Mouse (Mus musculus) CD8-positive naive resting alpha-beta T cell, adult 2 months (primary cell): ENCODE data around the gene Ctxn1.
A peak's percentile ranks its signal among the peaks of the same experiment; 100 is the strongest.
"Not testable (repeated sequence)": the region's sequence is repeated elsewhere in the genome, so short reads cannot be mapped to it uniquely, and the experiment has no call there.

Experiments used
- DNase-seq, 2 experiments: peaks; one replicate each; pipeline ENCODE4 v3.0.0; 2022; ENCODE audit warnings: low read depth in 2 of 2, low spot score in 2 of 2

Ctxn1 gene

DNA sequence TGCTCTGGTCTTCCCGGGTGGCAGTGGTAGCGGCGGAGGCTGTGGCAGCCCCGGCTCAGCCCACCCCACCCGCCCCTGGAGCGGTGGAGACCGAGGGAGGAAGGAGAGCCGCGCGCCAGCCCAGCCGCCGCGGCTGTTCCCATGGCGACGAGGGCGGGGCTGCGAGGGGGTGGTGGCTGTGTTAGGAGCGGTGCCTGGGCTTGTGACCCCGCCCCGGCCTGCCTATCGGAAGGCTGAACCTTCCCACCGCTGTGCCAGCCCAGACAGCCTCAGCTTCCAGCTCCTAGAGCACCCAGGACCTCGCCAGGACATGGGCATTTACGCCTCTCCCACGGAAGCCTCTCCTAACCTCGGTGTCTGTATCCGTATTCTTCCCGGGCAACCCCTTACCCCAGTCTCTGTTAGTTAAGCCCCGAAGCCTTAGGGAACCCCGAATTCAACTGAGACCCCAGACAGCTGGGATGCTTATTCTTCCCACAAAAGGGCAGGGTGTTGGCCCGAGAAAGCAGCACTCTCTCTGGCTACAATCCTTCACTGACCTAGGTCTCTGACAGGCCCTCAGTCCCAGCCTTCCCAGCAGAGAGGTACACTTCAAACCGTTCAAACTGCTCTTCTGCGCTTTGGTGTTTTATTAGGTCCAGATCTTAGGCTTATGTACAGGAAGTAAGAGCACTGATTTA is at the start of gene Ctxn1:
Gene Ctxn1, minus strand, starts transcription at position 150 of the 680 bp plus-strand sequence.
- DNase-seq = peak; percentile 84 to 90

- no peak for DNase-seq
These were observed 46.8 kb upstream of the Ctxn1 start for GRCm38 (mm10) chr8:4305838-4306237.

DNA sequence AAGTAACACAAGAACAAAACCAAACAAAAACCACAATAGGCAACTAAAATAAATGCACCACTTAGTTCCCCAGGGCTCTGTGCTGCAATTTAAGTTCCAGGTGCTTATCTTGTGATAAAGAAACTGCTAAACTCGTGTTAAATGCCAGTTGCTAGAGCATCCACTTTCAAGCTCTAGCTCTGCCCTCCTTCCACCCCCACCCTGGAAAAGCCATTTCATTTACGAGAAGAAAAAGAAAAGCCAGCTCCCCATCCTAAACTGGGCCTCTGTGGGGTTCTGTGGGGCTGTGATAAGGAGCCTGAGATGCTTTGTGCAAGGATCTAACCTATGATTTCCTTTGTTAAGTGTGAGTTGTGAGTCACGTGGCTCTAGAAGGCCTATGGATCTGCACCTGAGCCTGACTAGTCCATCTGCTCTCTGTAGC is 45.1 kb upstream of the Ctxn1 start:
- DNase-seq = no peak

DNA sequence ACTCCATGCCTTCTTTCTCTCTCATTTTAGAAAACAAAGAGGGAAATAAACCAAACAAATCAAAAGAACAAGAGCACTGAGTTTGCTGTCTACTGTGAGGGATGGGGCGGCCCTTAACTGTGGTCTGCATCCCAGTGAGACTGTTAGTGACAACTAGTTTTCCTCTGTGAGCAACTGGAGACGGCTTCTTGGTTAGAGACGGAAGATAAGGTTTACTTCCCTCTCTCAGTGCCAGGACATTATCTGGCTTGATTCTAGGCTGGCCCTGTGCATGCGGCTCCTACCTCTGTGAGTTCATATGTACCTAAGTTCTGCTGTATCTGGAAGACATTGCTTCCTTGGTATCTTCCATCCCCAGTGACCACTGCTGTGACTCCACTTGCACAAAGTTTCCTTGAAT is 38.7 kb upstream of the Ctxn1 start:
- DNase-seq = no peak

- no peak for DNase-seq
These were observed 33.7 kb upstream of the Ctxn1 start for GRCm38 (mm10) chr8:4292738-4293137.

DNA sequence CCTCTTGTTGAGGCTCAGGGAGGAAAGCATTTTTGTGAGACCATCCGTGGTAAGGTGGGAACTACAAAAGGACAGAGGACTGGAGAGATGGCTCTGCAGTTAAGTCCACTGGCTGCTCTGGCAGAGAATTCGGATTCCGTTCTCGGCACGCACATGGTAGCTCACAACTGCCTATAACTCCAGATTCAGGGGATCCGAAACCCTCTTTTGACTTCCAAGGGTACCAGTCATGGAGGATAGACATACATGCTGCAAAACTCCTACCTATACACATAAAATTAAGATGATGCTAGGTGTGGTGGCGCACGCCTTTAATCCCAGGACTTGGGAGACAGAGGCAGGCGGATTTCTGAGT is 17.0 kb upstream of the Ctxn1 start:
- DNase-seq = no peak

DNA sequence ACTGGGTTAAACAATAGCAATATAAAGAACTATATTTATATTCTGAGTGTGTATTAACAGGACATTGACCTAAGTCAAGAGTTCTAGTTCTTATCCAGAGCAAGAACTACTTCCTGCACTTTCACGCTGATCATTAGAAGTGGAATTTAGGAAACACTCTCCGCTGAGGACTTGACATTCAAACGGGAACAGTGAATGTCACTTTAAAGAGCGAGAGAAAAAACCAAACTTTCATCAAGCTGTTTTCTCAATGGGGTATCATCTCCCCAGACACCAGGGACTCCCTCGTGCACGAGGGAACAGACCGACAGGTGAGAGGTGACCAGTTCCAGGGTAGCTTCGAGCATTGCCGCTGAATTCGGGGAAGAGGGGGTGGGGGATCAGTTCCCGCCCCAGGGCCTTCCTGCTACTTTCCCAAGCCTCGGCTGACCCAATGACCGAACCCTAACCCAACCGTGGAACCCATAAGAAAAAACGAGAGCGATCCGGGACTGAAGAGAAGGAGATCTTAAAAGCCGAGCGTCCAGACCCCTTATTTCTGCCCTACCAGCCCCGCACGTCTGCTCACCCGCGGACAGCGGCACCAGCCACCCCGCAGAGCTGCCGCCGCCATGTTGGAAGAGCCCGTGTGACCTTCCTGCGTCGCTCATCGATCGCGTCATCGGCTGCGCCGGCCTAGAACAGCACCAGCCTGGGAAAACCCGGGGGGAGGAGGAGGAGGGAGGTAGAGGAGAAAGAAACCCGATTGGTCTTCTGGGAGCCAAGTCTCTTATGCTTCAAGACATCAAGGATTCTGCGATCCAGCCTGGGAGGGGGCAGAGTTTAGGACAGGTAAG is 16.4 kb upstream of the Ctxn1 start, which contains the start of gene Timm44:
Gene Timm44, minus strand, starts transcription at position 639 of the 836 bp plus-strand sequence.
- DNase-seq = peak; percentile 84 to 90

- no peak for DNase-seq
These were observed 10.5 kb upstream of the Ctxn1 start for GRCm38 (mm10) chr8:4269609-4270008.

- DNase-seq = peak in 1 of 2 experiments; percentile 23
These were observed 8.6 kb upstream of the Ctxn1 start for GRCm38 (mm10) chr8:4267627-4268026.

DNA sequence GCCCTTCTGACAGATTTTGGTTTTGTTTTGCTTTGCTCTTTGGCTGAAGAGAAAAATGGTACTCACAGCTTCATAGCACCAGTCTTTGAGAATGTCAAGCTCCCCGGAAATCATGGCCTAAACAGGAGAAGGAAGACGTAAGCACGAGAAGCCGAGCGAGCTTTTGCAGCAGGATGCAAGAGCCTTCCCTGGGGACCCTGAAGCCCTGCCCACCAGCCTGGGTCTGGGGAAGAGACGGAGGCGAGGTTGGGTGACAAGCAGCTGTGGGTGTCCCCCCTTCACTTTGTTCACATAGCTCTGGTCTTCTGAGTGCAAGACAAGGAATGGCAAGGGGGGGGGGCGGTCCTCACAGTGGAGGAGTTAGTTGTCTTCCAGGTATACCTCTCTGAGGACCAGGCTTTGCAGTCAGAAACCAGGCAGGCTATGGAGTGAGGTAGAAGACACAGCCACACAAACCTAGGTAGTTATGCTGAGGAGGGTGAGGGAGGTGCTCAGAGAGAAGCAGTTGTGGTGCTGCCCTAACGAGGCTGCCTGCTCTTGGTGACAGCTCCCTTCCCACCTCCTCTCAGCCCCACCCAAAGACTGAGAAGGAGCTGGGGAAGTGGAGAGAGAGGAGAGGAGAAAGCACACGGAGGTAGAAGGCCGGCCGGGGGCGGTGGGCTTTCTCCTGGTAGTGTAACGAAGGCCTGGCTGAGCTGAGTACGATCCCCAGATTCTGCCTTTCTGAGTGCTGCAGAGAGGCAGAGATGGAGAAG is 6.3 kb upstream of the Ctxn1 start:
- no peak for DNase-seq

GRCm38 (mm10) chr8:4263105-4263791 is 4.2 kb upstream of the Ctxn1 start:
- DNase-seq = no peak

- DNase-seq = no peak
These were observed 714 bp upstream of the Ctxn1 start for GRCm38 (mm10) chr8:4259805-4260170.

- DNase-seq = peak in 1 of 2 experiments; percentile 28
These were observed 396 bp downstream of the Ctxn1 start for GRCm38 (mm10) chr8:4258678-4259077.

DNA sequence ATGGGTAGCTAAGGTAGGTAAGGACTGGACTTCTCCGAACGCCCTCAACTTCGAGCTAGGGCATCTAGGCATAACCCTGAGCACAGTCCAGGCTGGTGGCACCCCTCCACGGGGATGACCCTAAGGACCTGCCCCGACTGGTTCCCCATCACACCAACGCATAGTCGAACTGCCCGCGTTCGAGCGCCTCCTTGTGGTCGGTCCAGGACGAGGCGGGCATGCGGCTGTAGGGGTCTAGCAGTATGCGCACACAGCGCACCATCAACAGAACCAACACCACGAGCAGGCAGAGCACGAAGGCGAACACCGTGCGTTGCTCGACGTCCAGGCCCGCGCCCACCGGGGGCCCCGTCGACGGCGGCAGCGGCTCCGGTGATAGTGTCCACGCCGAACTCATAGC is 841 bp downstream of the Ctxn1 start:
- DNase-seq = peak; percentile 77 to 82

- DNase-seq = no peak
These were observed 1.7 kb downstream of the Ctxn1 start for GRCm38 (mm10) chr8:4257350-4257749.

- no peak for DNase-seq
These were observed 2.2 kb downstream of the Ctxn1 start for GRCm38 (mm10) chr8:4256911-4257310.

- DNase-seq = not testable (repeated sequence)
These were observed 3.6 kb downstream of the Ctxn1 start for GRCm38 (mm10) chr8:4255471-4255870.

- no peak for DNase-seq
These were observed 5.1 kb downstream of the Ctxn1 start for GRCm38 (mm10) chr8:4254001-4254400.

DNA sequence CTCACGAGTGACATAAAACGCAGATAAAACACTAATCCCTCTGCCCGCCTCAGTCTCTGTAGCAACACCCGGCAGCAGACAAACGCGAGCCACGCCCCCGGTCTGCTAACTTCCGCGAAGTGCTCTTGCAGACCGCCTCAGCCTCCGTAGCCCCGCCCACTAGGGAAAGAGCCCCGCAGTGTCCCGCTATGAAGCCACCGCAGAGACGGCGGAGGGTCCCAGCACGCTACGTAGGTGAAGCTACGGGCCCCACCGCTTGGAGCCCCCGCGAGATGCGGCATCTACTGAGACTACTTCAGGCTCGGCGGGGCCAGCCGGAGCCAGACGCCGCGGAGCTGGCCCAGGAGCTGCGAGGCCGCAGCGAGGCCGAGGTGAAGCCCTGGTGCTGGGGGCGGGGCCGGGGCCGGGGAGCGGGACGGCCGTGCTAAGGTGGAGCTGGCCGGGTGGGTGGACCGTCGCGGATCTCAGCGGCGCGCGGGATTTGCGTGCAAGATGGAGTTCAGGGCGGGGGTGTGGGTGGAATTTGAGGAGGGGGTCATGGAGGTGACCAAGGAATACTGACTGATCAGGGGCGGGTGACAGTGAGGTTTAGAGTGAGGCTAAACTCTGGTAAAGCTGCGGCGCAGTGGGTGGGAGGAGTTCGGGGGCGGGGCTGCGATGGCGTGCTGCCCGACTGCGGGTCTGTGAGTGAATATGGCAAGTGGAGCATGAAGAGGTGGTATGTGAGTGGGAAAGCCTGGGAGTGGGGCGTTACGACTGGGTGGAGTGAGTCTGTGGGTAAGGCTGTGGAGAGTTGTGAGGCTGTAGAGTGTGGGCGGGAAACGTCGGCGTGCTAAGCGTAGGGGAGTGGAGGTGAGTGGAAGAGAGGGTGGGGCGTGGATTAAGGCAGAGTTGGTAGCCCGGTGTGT is 5.9 kb downstream of the Ctxn1 start, which contains the start of gene Snapc2:
Gene Snapc2, plus strand, starts transcription at position 147 of the 908 bp plus-strand sequence.
- peak; percentile 86 to 92 for DNase-seq
